Mouse (Mus musculus) cortical plate, adult 2 months (tissue): ENCODE results near the gene Zfp879.

Experiments used
- CTCF ChIP-seq: fragments of 200-500 bp; IDR thresholded peaks from 2 replicates; pipeline ENCODE4 v1.5.1; 2011; ENCODE audit warnings: mild to moderate bottlenecking, control low read depth, low read length; ENCODE audit not compliant: insufficient read depth; ENCODE audit errors: extremely low read depth
- POLR2A ChIP-seq: fragments of 200-500 bp; IDR thresholded peaks from 2 replicates; pipeline ENCODE4 v1.6.1; 2011; ENCODE audit warnings: mild to moderate bottlenecking, low read length, control low read depth; ENCODE audit not compliant: insufficient read depth; ENCODE audit errors: extremely low read depth

- TF ChIP-seq CTCF (no peak), POLR2A (no peak)
Measured at GRCm38 (mm10) chr11:50850177-50850735, 8.9 kb upstream of the Zfp879 start, which contains the start of gene Grm6.
